Mouse (Mus musculus) liver, embryonic 18 days (tissue): ENCODE data around the gene Lrp8. TPM values are rescaled to one million over a fixed set of nuclear protein-coding genes. Genes with fewer than 3 reads are reported as not detected.

Experiments used
- polyA plus RNA-seq: library from polyadenylated mRNA; depleted of rRNA; stranded (reverse); fragments of >200 nt; gene quantifications from 2 replicates; pipeline ENCODE4 v1.2.3, GENCODE M21; 2012; rRNA removed

Lrp8 gene
- 1.5 and 2.0 TPM in 2 replicates for polyA plus RNA-seq

DNA sequence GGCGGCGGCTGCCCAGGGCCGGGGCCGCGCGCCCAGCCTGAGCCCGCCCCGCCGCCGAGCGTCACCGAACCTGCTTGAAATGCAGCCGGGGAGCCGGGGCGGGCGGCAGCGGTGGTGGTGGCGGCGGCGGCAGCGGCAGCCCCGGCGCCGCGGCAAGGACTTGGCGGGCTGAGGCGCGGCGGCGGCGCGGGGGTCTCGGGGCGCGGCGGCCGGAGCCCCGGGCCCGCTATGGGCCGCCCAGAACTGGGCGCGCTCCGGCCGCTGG, at the start of gene Lrp8:
TSS of gene Lrp8 (plus strand) at position 77 of the 265 bp plus-strand sequence.

DNA sequence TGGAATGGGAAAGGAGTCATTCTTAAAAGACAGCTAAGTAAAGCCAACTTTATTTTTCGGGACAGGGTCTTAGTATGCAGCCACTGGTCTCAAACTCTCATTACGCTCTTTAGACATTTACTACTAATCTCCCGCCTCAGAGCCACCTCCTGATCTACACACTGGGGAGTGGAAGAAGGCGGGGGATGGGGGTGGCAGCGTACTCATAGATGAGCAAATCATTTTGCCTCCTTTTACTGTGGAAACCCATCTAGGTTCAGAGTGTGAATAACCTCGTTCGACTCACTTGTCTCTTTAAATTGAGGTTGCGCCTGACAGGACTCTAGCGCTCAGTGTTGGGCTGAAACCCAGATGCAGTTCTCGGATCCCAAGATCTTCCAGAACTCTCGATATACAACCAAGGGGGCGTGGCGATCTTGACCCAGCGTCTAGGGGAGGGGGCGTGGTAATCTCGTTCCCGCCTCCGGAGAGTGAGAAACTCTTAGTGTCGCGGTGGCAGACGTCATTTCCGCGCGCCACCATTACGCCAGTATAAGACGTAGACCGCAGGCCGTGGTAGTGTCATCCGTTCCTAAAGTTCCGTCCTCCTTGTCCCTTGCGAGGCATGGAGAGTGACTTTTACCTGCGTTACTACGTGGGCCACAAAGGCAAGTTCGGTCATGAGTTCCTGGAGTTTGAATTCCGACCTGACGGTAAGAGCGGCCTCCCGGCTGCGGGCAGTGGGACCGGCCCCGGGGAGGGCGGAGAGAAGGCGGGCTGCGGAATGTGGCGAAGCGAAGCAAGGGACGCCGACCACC, 77.4 kb downstream of the Lrp8 start, which contains the start of gene Magoh:
TSS of gene Magoh (plus strand) at position 502 of the 797 bp plus-strand sequence.

DNA sequence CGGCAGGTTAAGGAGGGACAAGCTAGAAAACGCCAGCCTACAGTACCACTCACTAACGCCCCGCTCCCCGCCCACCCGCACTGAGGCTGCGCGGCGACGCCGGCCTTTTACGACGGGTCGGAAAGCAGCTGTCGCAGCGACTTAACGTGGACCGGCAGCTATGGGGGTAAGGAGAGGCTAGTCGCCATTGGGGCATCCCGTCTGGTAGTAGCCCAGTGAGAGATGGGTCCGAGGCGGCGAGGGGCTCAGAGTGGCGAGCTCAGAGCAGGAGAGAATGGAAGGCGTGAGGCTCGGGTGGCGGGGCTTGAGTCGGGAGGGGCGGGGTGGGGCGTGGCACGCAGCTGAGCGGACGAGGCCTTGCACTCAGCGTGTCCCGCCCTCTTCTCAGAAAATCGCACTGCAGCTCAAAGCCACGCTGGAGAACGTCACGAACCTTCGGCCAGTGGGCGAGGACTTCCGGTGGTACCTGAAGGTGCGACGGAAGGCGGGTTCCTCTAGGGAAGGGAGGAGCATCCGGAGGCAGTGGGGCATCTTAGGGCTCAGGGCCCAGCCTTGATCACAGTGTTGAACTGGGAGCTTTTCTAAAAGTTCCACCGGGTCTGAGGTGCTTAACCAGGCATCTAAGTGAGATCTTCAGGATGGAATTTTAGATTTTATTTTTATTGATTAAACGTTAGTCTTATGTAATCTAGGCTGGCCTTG, 87.8 kb downstream of the Lrp8 start, which contains the start of gene 0610037L13Rik:
TSS of gene 0610037L13Rik (plus strand) at position 83 of the 702 bp plus-strand sequence.

DNA sequence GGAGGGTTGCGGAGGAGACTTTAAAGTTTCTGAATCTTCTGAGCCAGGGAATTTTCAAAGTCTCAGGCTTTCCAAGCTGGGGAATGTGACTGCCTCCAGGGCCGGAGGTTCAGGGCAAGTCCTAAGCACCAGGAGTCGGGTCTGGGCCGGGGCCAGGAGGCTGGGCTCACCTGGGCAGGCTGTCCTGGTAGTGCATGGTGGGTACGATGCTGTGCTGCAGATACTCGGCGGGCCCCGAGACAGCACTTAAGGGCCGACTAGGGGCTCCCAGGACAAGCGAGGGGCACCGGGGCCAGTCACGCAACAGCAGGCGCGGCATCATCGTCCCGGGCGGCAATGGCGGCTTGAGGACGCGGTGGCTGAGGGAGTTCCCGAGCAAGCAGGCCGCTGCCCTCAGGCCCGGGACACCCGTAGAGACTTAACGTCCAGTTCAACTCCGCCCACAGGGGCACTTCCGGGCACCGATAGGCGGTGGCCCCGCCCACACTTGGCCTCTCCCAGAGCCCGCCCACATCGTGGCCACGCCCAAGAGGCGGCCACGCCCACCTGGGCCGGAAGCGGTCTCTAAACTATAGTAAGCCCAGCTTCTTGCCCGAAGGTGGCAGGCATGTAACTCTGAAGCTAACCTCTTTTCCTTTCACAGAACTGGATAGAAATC, 121.2 kb downstream of the Lrp8 start, which contains the start of gene Cpt2:
TSS of gene Cpt2 (minus strand) at position 466 of the 658 bp plus-strand sequence.

Other genes starting within 250 kb of the Lrp8 start
- gene Dmrtb1, start 118.0 kb upstream of the Lrp8 start, polyA plus RNA-seq = 0.01 TPM in 1 of 2 replicates, not detected in the other
- gene Magoh, start 77.5 kb downstream of the Lrp8 start, polyA plus RNA-seq = 56.2 and 66.2 TPM in 2 replicates
- 36.1 and 39.3 TPM in 2 replicates for gene 0610037L13Rik, start 87.6 kb downstream of the Lrp8 start, polyA plus RNA-seq
- gene Cpt2, start 121.3 kb downstream of the Lrp8 start, polyA plus RNA-seq = 40.7 and 43.4 TPM in 2 replicates
- 0.03 and 0.10 TPM in 2 replicates for gene Slc1a7, start 166.1 kb downstream of the Lrp8 start, polyA plus RNA-seq